Mouse (Mus musculus) liver, embryonic 14.5 days (tissue): ENCODE measurements around the gene Mia2.

Source experiments
- CTCF ChIP-seq: IDR thresholded peaks from 2 replicates; pipeline ENCODE4 v1.5.1; 2016; ENCODE audit warnings: antibody characterized with exemption, low read depth, control low read depth
- EP300 ChIP-seq: IDR thresholded peaks from 2 replicates; pipeline ENCODE4 v1.6.1; 2016; ENCODE audit warnings: antibody characterized with exemption, low read depth

- no peak for TF ChIP-seq CTCF
- no peak for TF ChIP-seq EP300
Observed at GRCm38 (mm10) chr12:59193637-59194036, 98.0 kb downstream of the Mia2 start.
